Mouse (Mus musculus): ENCODE measurements around the gene Copz2.

GRCm38 (mm10) chr11:96827062-96827581 is 22.5 kb upstream of the Copz2 start:
- TF ChIP-seq POLR2A (IDR thresholded peaks at IDR 0.05; ENCODE audit: low read depth, low read length) (no peak), CTCF (IDR thresholded peaks at IDR 0.05; ENCODE audit: extremely low read depth, insufficient read length, insufficient replicate concordance, low read depth, low read length) (no peak)

Data from small intestine, adult 2 months (tissue).